ENCODE assay signal across 20 mouse cellular contexts in the genomic region with DNA sequence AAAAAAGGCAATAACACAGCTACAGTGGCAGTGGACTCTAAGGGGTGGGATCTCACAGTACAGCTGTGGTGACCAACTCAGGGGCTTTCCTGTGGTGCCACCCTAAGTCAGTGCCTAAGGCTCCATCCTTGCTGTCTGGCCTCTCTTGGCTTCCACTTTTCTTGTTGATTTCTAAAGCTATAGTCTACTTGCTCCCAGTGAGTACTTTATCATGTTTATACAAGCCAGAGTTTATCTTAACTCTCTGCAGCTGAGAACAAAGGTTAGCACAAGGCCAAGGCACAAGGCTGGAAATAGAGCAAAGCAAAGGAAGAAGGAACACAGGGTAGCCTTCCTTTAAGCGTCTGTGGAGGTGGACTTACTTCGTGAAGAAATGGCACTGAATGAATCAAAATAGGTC.
"Had no signal": no experiment of that assay in that cellular context is flagged by ENCODE, and none has a peak within 500 bp of the region (broad histone marks: within the 10 kb centered on the region; RNA-seq: fewer than 3 reads in every experiment).

No protein-coding gene starts in this region.

- H3K4me2 ChIP-seq: liver, embryonic 13.5 days; lung, embryonic 15.5 days; midbrain, embryonic 13.5 days had no signal

- ATAC-seq: midbrain, embryonic 13.5 days; midbrain, embryonic 16.5 days had no signal

- H3K9ac ChIP-seq: liver, embryonic 13.5 days; lung, embryonic 15.5 days; midbrain, embryonic 13.5 days had no signal

- H3K4me3 ChIP-seq: left cerebral cortex, adult 2 months; liver, embryonic 13.5 days; lung, embryonic 15.5 days; megakaryocyte, embryonic 14.5 days; midbrain, embryonic 10.5 days; midbrain, embryonic 13.5 days; myocyte had no signal

- H3K36me3 ChIP-seq: liver, embryonic 13.5 days; lung, embryonic 15.5 days; midbrain, embryonic 10.5 days; midbrain, embryonic 13.5 days had no signal

- H3K27me3 ChIP-seq: liver, embryonic 13.5 days; lung, embryonic 15.5 days; megakaryocyte, embryonic 14.5 days; midbrain, embryonic 13.5 days had no signal

- DNase-seq: kidney, adult 2 months; kidney, postnatal 25 days; layer of hippocampus, postnatal 36 days; liver, embryonic 13.5 days; lung, postnatal 10 days; lung, postnatal 36 days; retina, postnatal 1 day; right cerebral cortex, postnatal 25 days; spleen, adult 18-20 months; thymus, adult 2 months; thymus, postnatal 14 days; thymus, postnatal 4 days had no signal

- H3K9me3 ChIP-seq: liver, embryonic 13.5 days; lung, embryonic 15.5 days; midbrain, embryonic 10.5 days; midbrain, embryonic 13.5 days had no signal

- H3K27ac ChIP-seq: kidney, postnatal 0 days; left cerebral cortex, adult 2 months; liver, embryonic 13.5 days; lung, embryonic 15.5 days; midbrain, embryonic 10.5 days; midbrain, embryonic 13.5 days had no signal

- H3K4me1 ChIP-seq: liver, embryonic 13.5 days; megakaryocyte, embryonic 14.5 days; midbrain, embryonic 10.5 days; midbrain, embryonic 13.5 days had no signal
